Mouse (Mus musculus) lung, postnatal 36 days (tissue): ENCODE data around the gene Slc16a9.
"Not testable (repeated sequence)": the region's sequence is repeated elsewhere in the genome, so short reads cannot be mapped to it uniquely, and the experiment has no call there.

Experiments
- DNase-seq: peaks from one replicate; pipeline ENCODE4 v3.0.0; 2022; ENCODE audit warnings: mixed read lengths

The Slc16a9 gene

GRCm38 (mm10) chr10:70244921-70245558 lies at the start of gene Slc16a9:
Gene Slc16a9 (plus strand): TSS chr10:70245100.
- DNase-seq = peak; percentile 82

- peak; percentile 43 for DNase-seq
Observed at GRCm38 (mm10) chr10:70195279-70195678, 49.6 kb upstream of the Slc16a9 start.

- peak; percentile 56 for DNase-seq
Observed at GRCm38 (mm10) chr10:70195786-70196185, 49.1 kb upstream of the Slc16a9 start.

GRCm38 (mm10) chr10:70196666-70197065 lies 48.2 kb upstream of the Slc16a9 start:
- DNase-seq = peak; percentile 46

- DNase-seq = peak; percentile 51
Observed at GRCm38 (mm10) chr10:70197601-70198000, 47.3 kb upstream of the Slc16a9 start.

GRCm38 (mm10) chr10:70198012-70198411 lies 46.9 kb upstream of the Slc16a9 start:
- peak; percentile 52 for DNase-seq

GRCm38 (mm10) chr10:70198951-70199463 lies 45.9 kb upstream of the Slc16a9 start:
- DNase-seq = no peak

- no peak for DNase-seq
Observed at GRCm38 (mm10) chr10:70199466-70200210, 45.3 kb upstream of the Slc16a9 start.

GRCm38 (mm10) chr10:70200889-70201500 lies 43.9 kb upstream of the Slc16a9 start:
- DNase-seq = peak; percentile 79

- DNase-seq = no peak
Observed at GRCm38 (mm10) chr10:70204505-70205399, 40.1 kb upstream of the Slc16a9 start, which contains the start of gene Mrln. Gene Mrln (plus strand): TSS chr10:70204664.

GRCm38 (mm10) chr10:70211281-70211680 lies 33.6 kb upstream of the Slc16a9 start:
- DNase-seq = no peak

- DNase-seq = no peak
Observed at GRCm38 (mm10) chr10:70220971-70221370, 23.9 kb upstream of the Slc16a9 start.

- DNase-seq = not testable (repeated sequence)
Observed at GRCm38 (mm10) chr10:70222231-70222630, 22.7 kb upstream of the Slc16a9 start.

GRCm38 (mm10) chr10:70224571-70224970 lies 20.3 kb upstream of the Slc16a9 start:
- DNase-seq = peak; percentile 66

GRCm38 (mm10) chr10:70225760-70226159 lies 19.1 kb upstream of the Slc16a9 start:
- DNase-seq = peak; percentile 81

- peak; percentile 75 for DNase-seq
Observed at GRCm38 (mm10) chr10:70226608-70227007, 18.3 kb upstream of the Slc16a9 start.

GRCm38 (mm10) chr10:70230352-70230751 lies 14.5 kb upstream of the Slc16a9 start:
- no peak for DNase-seq

GRCm38 (mm10) chr10:70237936-70238335 lies 7.0 kb upstream of the Slc16a9 start:
- DNase-seq = no peak

GRCm38 (mm10) chr10:70242751-70243444 lies 2.0 kb upstream of the Slc16a9 start:
- peak; percentile 44 for DNase-seq

GRCm38 (mm10) chr10:70245559-70245945 lies 652 bp downstream of the Slc16a9 start:
- no peak for DNase-seq

GRCm38 (mm10) chr10:70246076-70246475 lies 1.2 kb downstream of the Slc16a9 start:
- no peak for DNase-seq

GRCm38 (mm10) chr10:70250354-70250753 lies 5.5 kb downstream of the Slc16a9 start:
- no peak for DNase-seq
